Mouse (Mus musculus) stomach, embryonic 16.5 days (tissue): ENCODE data around the gene Kif1b. TPM values are rescaled to one million over a fixed set of nuclear protein-coding genes. Genes with fewer than 3 reads are reported as not detected.

Experiments used
- ATAC-seq: fragments of 200-750 bp; cut with Nextera tagmentation; 2 replicates; pipeline ENCODE4 v1.8.0; 2017; ENCODE audit warnings: moderate number of reproducible peaks, moderate TSS enrichment; ENCODE audit not compliant: insufficient read depth, low FRiP score
- H3K27ac ChIP-seq: fragments of 300-500 bp; sonication (generic); 2 replicates; pipeline ENCODE4 v1.5.1; 2014; ENCODE audit warnings: low read length
- H3K27me3 ChIP-seq: fragments of 300-500 bp; sonication (generic); 2 replicates; pipeline ENCODE4 v1.6.1; 2014; ENCODE audit warnings: low read length, control low read depth, mixed read lengths; ENCODE audit not compliant: control insufficient read depth, insufficient read depth
- H3K36me3 ChIP-seq: fragments of 300-500 bp; sonication (generic); 2 replicates; pipeline ENCODE4 v1.6.1; 2014; ENCODE audit warnings: low read length; ENCODE audit not compliant: control insufficient read depth, insufficient read depth
- H3K4me1 ChIP-seq: fragments of 300-500 bp; sonication (generic); 2 replicates; pipeline ENCODE4 v1.6.1; 2014; ENCODE audit warnings: low read length, control low read depth, mixed read lengths; ENCODE audit not compliant: control insufficient read depth, insufficient read depth
- H3K4me2 ChIP-seq: fragments of 300-500 bp; sonication (generic); 2 replicates; pipeline ENCODE4 v1.6.1; 2014; ENCODE audit warnings: low read depth, low read length, mixed read lengths
- H3K4me3 ChIP-seq: fragments of 300-500 bp; sonication (generic); replicated peaks from 2 replicates; pipeline ENCODE4 v1.5.1; 2014; ENCODE audit warnings: mild to moderate bottlenecking, low read length
- H3K9ac ChIP-seq: fragments of 300-500 bp; sonication (generic); 2 replicates; pipeline ENCODE4 v1.6.1; 2014; ENCODE audit warnings: low read length
- H3K9me3 ChIP-seq: fragments of 300-500 bp; sonication (generic); replicated peaks from 2 replicates; pipeline ENCODE4 v1.6.1; 2016; ENCODE audit warnings: low read length, control low read depth; ENCODE audit not compliant: control insufficient read depth
- WGBS: fragments of 180-500 bp; shearing (Covaris S2); extraction: QIAGEN DNeasy Blood & Tissue Kit; methylation state at CpG from one replicate; pipeline ENCODE4 v1.1.7; 2014; 5-methylcytosine and 5-hydroxymethylcytosine counted together
- polyA plus RNA-seq: library from polyadenylated mRNA; unstranded; fragments of >200 nt; fragmentation: Nextera tagmentation; extraction: Ambion mirVana; gene quantifications from 2 replicates; pipeline ENCODE4 v1.2.1, GENCODE M21; 2015

Kif1b gene
- polyA plus RNA-seq, 1 experiment from 2014 or later = 29.5 TPM

DNA sequence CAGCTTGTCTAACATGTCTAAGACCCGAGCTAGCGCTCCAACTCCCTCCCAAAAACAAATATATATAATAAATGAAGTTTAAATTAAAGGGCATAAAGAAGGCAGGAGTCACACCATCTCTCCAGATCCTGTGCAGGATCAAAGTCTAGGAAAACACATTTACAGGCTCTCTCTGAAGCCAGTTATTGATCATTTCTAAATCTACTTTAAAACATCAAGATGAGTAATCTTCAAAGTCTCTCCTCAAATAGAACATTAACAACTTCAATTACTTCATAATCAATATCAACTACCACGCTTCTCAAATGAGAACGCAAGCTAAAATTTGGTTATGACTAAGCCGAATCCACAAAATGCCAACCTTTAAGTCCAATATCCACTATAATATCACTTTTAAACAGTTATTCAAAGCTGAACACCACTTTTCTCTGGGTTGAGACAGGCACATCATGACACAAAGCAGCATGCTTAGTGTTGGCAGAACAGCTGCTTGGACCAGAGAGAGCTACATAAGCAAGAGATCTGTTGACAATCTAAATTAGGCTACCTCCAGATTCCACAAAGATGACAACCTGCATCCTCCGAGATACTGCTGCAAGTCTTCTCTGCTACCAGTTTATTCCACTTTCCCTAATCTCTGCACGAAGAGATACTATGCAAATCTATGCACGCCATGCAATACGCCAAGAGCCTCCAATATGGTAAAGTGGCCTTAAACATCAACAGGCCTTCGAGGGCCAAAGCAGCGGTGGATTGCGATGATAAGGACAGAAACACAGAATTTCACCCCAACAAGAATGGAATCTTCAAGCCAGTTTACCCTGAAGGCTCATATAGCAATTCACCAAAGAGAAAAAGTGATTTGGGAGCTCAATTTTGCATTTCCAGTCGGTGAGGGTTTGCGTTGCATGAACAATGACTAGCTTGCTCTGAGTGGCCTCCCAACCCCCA lies 1.5 kb downstream of the Kif1b start:
- Histone ChIP-seq H3K4me3 (peak overlapping the region; percentile 91), H3K27ac (peak overlapping the region; percentile 88), H3K9me3 (no peaks in the 10 kb centered on the region), H3K36me3 (no peaks in the 10 kb centered on the region), H3K27me3 (no peaks in the 10 kb centered on the region), H3K4me2 (peak overlapping the region; percentile 76), H3K9ac (peak overlapping the region; percentile 92), H3K4me1 (peaks cover 31% of the 10 kb centered on the region)
- WGBS = 38% methylated on average over 14 of the region's 14 CpGs
- ATAC-seq = no peak

DNA sequence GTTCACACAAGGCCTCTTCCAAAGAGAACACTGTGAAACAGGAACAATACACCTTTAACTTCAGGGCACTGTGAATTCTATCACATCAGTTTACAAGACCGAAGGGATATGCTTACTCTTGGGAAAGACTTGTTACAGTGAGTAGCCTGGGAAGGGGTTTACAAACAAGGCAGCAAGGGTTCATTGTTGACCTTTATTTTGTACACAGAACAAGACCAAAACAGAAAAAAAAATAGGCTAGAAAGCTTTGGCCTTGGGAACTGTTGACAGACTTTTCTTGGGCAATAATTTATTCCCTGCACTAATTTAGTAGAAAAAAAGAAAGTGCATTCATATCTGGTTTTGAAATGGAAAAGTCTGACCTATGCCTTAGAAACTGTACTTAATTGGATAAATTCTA lies 3.0 kb downstream of the Kif1b start:
- Histone ChIP-seq H3K36me3 (no peaks in the 10 kb centered on the region), H3K9me3 (no peaks in the 10 kb centered on the region), H3K4me2 (no peak overlapping the region), H3K27me3 (no peaks in the 10 kb centered on the region), H3K4me1 (peaks cover 31% of the 10 kb centered on the region), H3K9ac (no peak overlapping the region), H3K27ac (no peak overlapping the region), H3K4me3 (no peak overlapping the region)
- ATAC-seq = no peak
- WGBS = 61% methylated on average over 1 of the region's 1 CpGs

DNA sequence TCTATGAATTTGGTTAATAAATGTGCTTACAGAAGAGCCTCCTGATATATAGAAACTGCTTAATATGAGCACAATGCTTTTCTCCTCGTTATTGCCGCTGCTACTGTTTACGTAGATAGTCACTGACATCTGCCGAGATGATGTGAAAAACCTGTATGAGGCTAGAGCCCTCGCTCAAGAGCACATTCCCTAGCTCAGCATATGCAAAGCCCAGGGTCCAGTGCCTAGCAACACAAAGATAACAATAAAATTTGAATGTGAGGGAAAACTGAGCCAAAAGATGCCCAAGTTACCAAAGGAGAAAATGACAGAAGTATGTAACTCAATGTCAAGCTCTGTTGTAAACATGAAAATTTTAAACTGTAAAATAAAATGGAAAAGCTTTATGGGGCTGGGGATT lies 4.0 kb downstream of the Kif1b start:
- Histone ChIP-seq H3K9me3 (no peaks in the 10 kb centered on the region), H3K4me3 (no peak overlapping the region), H3K4me1 (peaks cover 30% of the 10 kb centered on the region), H3K9ac (no peak overlapping the region), H3K36me3 (no peaks in the 10 kb centered on the region), H3K27ac (no peak overlapping the region), H3K27me3 (no peaks in the 10 kb centered on the region), H3K4me2 (peak overlapping the region; percentile 34; the same call in 1 of the 2 replicates)
- WGBS = 36% methylated on average over 5 of the region's 5 CpGs
- ATAC-seq = no peak

DNA sequence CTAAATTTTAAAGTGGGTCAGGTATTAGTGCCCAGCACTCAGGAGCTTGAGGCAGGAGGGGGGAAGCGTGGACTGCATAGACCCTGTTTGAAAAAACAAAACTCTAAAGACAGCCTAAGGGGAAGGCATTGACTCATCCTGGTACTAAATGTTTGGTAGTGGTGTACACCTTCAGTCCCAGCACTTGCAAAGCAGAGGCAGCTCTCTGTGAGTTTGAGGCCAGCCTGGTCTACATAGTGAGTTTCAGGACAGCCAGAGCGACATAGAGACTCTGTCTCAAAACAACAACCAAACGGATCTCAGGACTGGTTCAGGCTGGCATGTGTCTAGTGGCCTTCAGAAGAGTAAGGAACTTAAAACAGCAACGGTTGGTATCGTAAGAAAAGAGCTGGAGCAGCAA lies 4.7 kb downstream of the Kif1b start:
- Histone ChIP-seq H3K4me3 (no peak overlapping the region), H3K27ac (no peak overlapping the region), H3K36me3 (no peaks in the 10 kb centered on the region), H3K9me3 (no peaks in the 10 kb centered on the region), H3K27me3 (no peaks in the 10 kb centered on the region), H3K9ac (no peak overlapping the region), H3K4me1 (peaks cover 26% of the 10 kb centered on the region), H3K4me2 (no peak overlapping the region)
- WGBS = 73% methylated on average over 5 of the region's 5 CpGs
- ATAC-seq = no peak

DNA sequence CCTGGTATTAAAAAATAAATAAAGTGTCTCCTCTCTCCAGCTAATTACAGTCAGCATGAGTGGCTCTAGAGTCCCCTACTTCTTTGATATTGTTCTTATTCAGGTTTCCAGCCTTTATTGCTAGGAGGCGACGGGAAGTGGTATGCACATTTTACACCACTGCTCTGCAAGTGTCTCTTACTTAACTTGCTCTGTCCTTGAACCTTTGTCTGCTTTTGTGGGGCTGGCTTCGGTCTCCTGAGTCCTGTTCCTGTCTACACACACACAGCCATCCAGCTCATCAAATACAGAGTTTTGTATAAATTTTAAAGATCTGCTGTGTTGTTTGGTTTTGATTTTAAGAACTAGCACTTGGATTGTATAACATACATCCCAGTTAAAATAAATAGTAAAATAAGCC lies 5.4 kb downstream of the Kif1b start:
- H3K4me3 ChIP-seq = no peak overlapping the region
- H3K9ac ChIP-seq = no peak overlapping the region
- H3K36me3 ChIP-seq = no peaks in the 10 kb centered on the region
- WGBS = 48% methylated on average over 3 of the region's 3 CpGs
- ATAC-seq = no peak
- H3K9me3 ChIP-seq = no peaks in the 10 kb centered on the region
- H3K4me2 ChIP-seq = no peak overlapping the region
- H3K27me3 ChIP-seq = no peaks in the 10 kb centered on the region
- peaks cover 26% of the 10 kb centered on the region for H3K4me1 ChIP-seq
- H3K27ac ChIP-seq = no peak overlapping the region

DNA sequence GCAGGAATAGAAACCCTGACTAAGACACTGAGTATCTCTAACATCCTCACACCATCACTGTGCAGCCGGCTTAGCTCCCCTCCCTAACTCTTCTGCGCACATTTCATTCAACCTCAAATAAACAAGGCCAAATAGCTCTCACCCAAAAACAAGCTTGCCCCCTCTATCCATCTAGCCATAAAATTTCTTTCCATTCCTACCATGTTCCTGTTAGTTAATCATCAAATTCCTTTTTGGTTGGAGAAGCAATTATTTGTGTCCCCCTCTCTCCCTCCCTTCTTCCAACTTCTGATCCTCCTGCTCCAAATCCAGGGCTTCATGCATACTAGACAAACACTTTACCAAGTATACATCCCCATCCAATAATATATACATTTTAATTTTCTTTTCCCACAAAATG lies 11.0 kb downstream of the Kif1b start:
- Histone ChIP-seq H3K4me3 (no peak overlapping the region), H3K4me1 (peaks cover 15% of the 10 kb centered on the region), H3K4me2 (no peak overlapping the region), H3K9me3 (no peaks in the 10 kb centered on the region), H3K9ac (no peak overlapping the region), H3K27me3 (no peaks in the 10 kb centered on the region), H3K27ac (no peak overlapping the region), H3K36me3 (no peaks in the 10 kb centered on the region)
- 80% methylated on average over 2 of the region's 2 CpGs for WGBS
- ATAC-seq = no peak

DNA sequence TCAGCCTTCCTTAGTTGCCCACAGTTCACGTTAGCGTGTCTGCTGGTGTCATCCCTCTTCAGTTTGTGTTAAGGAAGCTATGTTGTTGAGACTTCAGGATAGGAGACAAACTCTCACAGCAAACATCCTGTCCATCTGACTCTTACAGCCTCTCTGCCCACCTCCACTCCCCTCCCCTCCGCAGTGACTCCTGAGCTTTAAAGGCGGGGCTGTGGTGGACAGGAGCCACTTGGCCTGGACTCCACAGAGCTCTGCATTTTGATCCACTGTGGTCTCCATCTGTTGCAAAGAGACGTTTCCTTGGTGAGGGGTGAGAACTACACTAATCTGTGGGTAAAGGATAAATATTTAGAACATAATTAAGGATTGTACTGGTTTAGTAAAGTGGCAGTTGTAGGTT lies 14.5 kb downstream of the Kif1b start:
- peaks cover 15% of the 10 kb centered on the region for H3K4me1 ChIP-seq
- H3K4me2 ChIP-seq = no peak overlapping the region
- H3K9me3 ChIP-seq = no peaks in the 10 kb centered on the region
- H3K9ac ChIP-seq = no peak overlapping the region
- no peaks in the 10 kb centered on the region for H3K36me3 ChIP-seq
- no peaks in the 10 kb centered on the region for H3K27me3 ChIP-seq
- ATAC-seq = no peak
- H3K27ac ChIP-seq = no peak overlapping the region
- no peak overlapping the region for H3K4me3 ChIP-seq
- 47% methylated on average over 5 of the region's 5 CpGs for WGBS

DNA sequence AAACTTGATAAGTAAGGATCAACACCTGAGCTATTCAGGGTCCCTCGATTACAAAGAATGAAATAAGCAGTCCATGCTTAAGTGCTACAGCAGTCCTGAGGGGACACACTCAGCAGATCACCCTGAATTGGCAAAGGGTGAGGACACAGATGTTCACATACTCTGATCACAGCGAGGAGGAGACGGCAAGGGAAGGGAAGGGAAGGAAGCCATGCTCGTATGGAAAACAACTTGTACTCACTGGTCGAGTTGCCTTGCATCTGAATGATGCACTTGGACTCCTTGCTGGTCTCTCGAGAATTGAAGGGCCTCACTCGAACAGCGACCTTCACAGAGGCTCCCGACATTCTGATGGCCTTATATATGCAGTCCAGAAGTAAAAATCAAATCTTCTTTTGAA lies 16.4 kb downstream of the Kif1b start:
- WGBS = 81% methylated on average over 9 of the region's 9 CpGs

DNA sequence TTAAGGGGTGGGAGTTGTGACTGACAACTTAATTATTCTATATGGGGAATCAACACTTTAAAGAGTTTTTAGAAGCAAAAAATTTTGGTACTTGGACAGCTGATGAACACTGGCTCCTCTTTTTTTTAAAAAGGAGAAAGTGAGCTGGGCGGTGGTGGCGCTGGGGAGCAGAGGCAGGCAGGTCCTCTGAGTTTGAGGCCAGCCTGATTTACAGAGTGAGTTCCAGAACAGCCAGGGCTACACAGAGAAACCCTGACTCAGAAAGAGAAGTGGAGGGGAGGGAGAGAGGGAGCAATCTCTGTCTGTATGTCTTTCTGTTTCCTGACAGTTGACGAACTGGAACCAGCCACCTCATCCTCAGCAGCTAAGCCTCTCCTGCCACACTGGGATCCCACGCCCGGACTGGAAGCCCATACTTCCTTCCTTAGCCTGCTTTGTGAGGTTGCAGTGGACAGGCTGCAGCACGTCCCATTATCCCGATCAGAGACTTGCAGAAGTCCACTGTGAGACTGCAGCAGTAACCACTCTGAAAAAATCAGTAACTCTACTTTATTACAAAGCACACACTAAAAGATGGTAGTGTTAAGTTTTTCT lies 17.2 kb downstream of the Kif1b start:
- no peak for ATAC-seq
- Histone ChIP-seq H3K36me3 (no peaks in the 10 kb centered on the region), H3K4me1 (peaks cover 15% of the 10 kb centered on the region), H3K27me3 (no peaks in the 10 kb centered on the region), H3K9ac (no peak overlapping the region), H3K4me2 (no peak overlapping the region), H3K27ac (no peak overlapping the region), H3K9me3 (no peaks in the 10 kb centered on the region), H3K4me3 (no peak overlapping the region)
- 79% methylated on average over 7 of the region's 7 CpGs for WGBS

More for the DNA sequence above, 16.4 kb downstream of the Kif1b start:
- peaks cover 15% of the 10 kb centered on the region for H3K4me1 ChIP-seq
- no peak overlapping the region for H3K4me3 ChIP-seq
- no peak overlapping the region for H3K27ac ChIP-seq
- H3K9ac ChIP-seq = no peak overlapping the region
- H3K4me2 ChIP-seq = no peak overlapping the region
- no peaks in the 10 kb centered on the region for H3K9me3 ChIP-seq
- no peak for ATAC-seq
- no peaks in the 10 kb centered on the region for H3K27me3 ChIP-seq
- H3K36me3 ChIP-seq = no peaks in the 10 kb centered on the region
